Mouse (Mus musculus) ES-E14 (cell line): ENCODE measurements around the gene Haus6. TPM values are rescaled to one million over a fixed set of nuclear protein-coding genes. Genes with fewer than 3 reads are reported as not detected.
"Not testable (repeated sequence)": the region's sequence is repeated elsewhere in the genome, so short reads cannot be mapped to it uniquely, and the experiment has no call there.

ENCODE experiments used
- DNase-seq: peaks from one replicate; pipeline ENCODE4 v3.0.0-alpha.2; 2013; ENCODE audit warnings: low read depth, low spot score
- H3K27ac ChIP-seq: 2 replicates; pipeline ENCODE4 v1.5.1; 2012; ENCODE audit warnings: low read depth, mild to moderate bottlenecking, low read length, moderate library complexity, mixed read lengths; ENCODE audit not compliant: poor library complexity, insufficient read depth, severe bottlenecking
- H3K36me3 ChIP-seq: 2 replicates; pipeline ENCODE4 v1.6.1; 2012; ENCODE audit warnings: mild to moderate bottlenecking, low read length, moderate library complexity, mixed read lengths; ENCODE audit not compliant: control insufficient read depth, poor library complexity, insufficient read depth, severe bottlenecking
- H3K4me1 ChIP-seq, 2 experiments: fragments of 150-350 bp in 1 of 2; sonication (generic) in 1 of 2; 2 replicates each; pipeline ENCODE4 v1.6.1; 2012; ENCODE audit warnings: low read length in 2 of 2, mild to moderate bottlenecking in 1 of 2, mixed read lengths in 1 of 2; ENCODE audit not compliant: control insufficient read depth in 2 of 2, insufficient read depth in 2 of 2, poor library complexity in 1 of 2
- H3K4me3 ChIP-seq, 2 experiments: fragments of 150-350 bp in 1 of 2; sonication (generic) in 1 of 2; 2 replicates each; pipeline ENCODE4 v1.5.1; 2012; ENCODE audit warnings: low read length in 2 of 2, low read depth in 1 of 2, mild to moderate bottlenecking in 1 of 2, mixed read lengths in 1 of 2; ENCODE audit not compliant: insufficient read depth in 1 of 2, poor library complexity in 1 of 2, severe bottlenecking in 1 of 2
- H3K9ac ChIP-seq: 2 replicates; pipeline ENCODE4 v1.6.1; 2012; ENCODE audit warnings: low read depth, mild to moderate bottlenecking, low read length, mixed read lengths; ENCODE audit not compliant: poor library complexity, insufficient read depth, severe bottlenecking
- H3K9me3 ChIP-seq: fragments of 150-350 bp; sonication (generic); 2 replicates; pipeline ENCODE4 v1.6.1; 2012; ENCODE audit warnings: low read depth, mild to moderate bottlenecking, low read length; ENCODE audit not compliant: control insufficient read depth, insufficient read depth
- CHD2 ChIP-seq: IDR thresholded peaks from 2 replicates; pipeline ENCODE4 v1.6.1; 2014; ENCODE audit warnings: mild to moderate bottlenecking, low read depth, low read length, inconsistent platforms
- HCFC1 ChIP-seq: IDR thresholded peaks from 2 replicates; pipeline ENCODE4 v1.6.1; 2012; ENCODE audit warnings: low read length, inconsistent platforms, borderline replicate concordance; ENCODE audit not compliant: insufficient read depth
- MAFK ChIP-seq: IDR thresholded peaks from 2 replicates; pipeline ENCODE4 v1.6.1; 2014; ENCODE audit warnings: mild to moderate bottlenecking, low read depth, low read length, inconsistent platforms; ENCODE audit not compliant: insufficient read depth
- ZC3H11A ChIP-seq: IDR thresholded peaks from 2 replicates; pipeline ENCODE4 v1.6.1; 2012; ENCODE audit warnings: low read depth, mild to moderate bottlenecking, inconsistent platforms, low read length, borderline replicate concordance
- ZNF384 ChIP-seq: IDR thresholded peaks from 2 replicates; pipeline ENCODE4 v1.6.1; 2012; ENCODE audit warnings: low read depth, low read length, inconsistent platforms
- in situ Hi-C, 2 experiments: fragments of 600-800 bp; cut with MboI; formaldehyde crosslinking; loops; one replicate each; pipeline ENCODE4 v1.15.1; 2025; ENCODE audit warnings: low sequenced_read_pairs in 2 of 2, inconsistent platforms in 1 of 2; ENCODE audit not compliant: unreplicated experiment in 2 of 2
- total RNA-seq: library from RNA; depleted of rRNA; stranded (reverse); fragments of 300-350 nt; gene quantifications from 2 replicates; pipeline ENCODE4 v1.2.3, GENCODE M21; 2012; rRNA removed

The Haus6 gene
- total RNA-seq = 53.9 and 55.8 TPM in 2 replicates

DNA sequence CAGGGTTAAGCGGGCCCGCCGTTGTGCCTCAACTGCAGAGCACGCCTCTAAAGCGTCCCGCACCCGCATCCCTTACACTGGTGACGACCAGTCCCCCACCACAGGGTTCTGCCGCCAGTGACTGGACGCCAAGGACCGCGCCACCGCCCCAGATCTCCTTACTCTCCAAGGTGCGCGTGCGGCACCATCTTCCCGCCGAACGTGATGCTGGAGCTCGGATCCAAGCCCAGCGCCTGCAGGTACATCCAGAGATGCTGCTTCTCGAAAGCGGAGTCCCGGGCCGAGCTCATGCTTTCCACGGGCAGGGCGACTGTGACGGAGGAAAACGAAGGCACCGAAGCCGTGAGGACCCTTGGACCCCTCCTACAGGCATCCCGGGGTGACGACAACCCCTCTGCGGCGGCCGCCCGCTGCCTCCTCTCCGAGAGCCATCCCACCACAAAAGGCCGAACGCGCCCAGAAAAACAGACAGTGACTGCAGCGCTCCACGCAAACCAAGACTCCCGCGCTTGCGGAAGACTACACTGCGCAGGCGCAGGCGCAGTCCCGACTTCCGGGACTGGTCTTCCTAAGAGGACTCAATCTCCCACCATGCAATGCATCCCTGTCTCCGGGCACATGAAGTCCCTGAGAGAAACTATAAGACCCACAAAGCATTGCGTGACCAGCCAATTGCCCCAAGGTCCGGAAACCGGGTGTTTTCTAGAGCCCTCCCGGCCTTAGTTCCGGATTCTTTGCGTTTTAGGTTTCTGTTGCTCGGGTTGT lies at the start of gene Haus6:
Gene Haus6 (minus strand): TSS at position 532 of the 765 bp plus-strand sequence.
- Histone ChIP-seq H3K4me3 (peak within 1 kb of the TSS; percentile 79 to 98), H3K27ac (peak within 1 kb of the TSS; percentile 54), H3K9ac (peak within 1 kb of the TSS; percentile 98), H3K9me3 (no peaks in the 10 kb centered on the region), H3K36me3 (no peaks in the 10 kb centered on the region; the same call in 1 of the 2 replicates), H3K4me1 (peaks cover 2 to 4% of the 10 kb centered on the region in 2 experiments; a peak in 1 of 4 replicates)
- in situ Hi-C loops = no loop called here
- peak; percentile 96 for TF ChIP-seq HCFC1
- no peak for TF ChIP-seq ZNF384
- TF ChIP-seq MAFK = no peak
- TF ChIP-seq CHD2 = 0 out of 2 replicates have a peak, but pooled peaks have one; percentile 54
- no peak for TF ChIP-seq ZC3H11A
- DNase-seq = peak; percentile 94

DNA sequence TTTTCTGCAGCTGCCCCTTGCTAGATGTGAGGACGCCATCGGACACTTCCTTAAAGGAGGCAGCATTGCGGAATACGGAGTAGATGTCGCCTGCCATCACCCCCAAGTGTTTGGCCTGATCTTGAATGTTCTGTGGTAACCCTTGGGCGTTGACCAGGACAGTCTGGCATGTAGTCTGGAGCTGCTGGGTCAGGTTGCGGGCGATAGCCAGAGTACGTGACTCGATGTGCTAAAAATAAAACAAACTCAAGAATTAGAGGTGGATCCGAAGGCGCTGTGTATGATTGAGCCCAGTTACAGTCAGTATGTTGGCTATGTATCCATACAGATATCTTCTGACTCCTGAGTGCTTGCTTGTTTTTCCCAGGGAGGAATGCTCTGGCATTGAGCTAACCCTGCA lies 45.3 kb upstream of the Haus6 start:
- Histone ChIP-seq H3K36me3 (peaks cover 12% of the 10 kb centered on the region), H3K9ac (no peak overlapping the region), H3K4me1 (no peaks in the 10 kb centered on the region), H3K4me3 (no peak overlapping the region), H3K9me3 (no peaks in the 10 kb centered on the region), H3K27ac (no peak overlapping the region)
- TF ChIP-seq ZNF384 (no peak), CHD2 (no peak), HCFC1 (no peak), MAFK (no peak), ZC3H11A (no peak)
- DNase-seq = no peak
- in situ Hi-C loops = no loop called here

DNA sequence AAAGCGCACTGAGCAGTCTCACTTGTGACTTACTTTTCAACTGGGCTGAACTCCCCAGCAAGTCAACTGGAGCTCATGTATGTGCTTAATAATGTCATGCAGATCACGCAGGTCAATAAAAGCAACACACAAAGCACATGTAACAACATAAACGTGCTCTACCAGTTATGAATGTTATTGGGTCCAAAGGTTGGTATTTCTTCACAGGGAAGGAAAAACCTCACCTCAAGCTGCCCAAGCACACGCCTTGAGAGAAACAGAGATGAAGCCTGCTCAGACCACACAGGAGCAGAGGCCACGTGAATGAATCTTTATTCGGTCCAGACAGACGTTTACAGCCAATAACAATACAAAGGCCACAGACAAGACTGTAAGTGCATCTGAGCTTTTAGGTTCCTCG lies 44.6 kb upstream of the Haus6 start:
- H3K9me3 ChIP-seq, H3K27ac ChIP-seq, H3K4me3 ChIP-seq, in situ Hi-C loops, H3K4me1 ChIP-seq, H3K9ac ChIP-seq, DNase-seq, H3K36me3 ChIP-seq: not testable (repeated sequence)

DNA sequence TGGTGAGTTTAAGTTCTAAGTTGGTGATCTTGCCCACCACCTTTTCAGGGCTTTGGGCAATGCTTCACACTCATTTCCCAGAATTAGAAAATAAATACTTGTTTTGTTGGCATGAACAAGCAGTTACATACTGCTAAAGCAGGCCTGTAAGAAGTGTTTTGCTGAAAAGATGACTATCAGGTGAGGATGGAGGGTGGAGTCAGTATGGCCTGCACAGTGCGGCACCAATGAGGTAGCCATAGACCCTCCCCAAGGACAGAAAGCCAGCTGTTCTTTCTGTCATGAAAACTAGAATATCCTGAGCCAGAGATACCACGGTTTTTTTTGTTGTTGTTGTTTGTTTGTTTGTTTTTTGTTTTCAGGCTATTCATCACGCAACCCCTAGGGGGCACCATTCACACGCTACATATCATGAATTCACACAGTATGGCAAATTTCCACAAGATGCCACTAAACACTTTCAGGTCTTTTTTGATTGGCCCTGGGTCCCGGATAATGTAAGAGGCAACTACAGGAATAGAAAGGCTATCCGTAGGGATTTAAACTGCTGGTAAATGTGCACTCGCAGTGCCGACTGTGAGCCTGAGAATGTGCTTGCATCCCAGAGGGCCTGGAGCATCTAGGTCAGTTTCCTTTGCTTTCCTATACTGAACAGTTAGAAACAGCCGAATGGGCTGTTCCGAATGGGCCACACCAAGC lies 40.0 kb upstream of the Haus6 start:
- in situ Hi-C loops = no loop called here
- H3K36me3 ChIP-seq = no peaks in the 10 kb centered on the region
- H3K9me3 ChIP-seq = 0 out of 2 replicates have a peak, but pooled peaks cover under 1% of the 10 kb centered on the region
- no peak overlapping the region for H3K27ac ChIP-seq
- no peak for DNase-seq
- H3K9ac ChIP-seq = no peak overlapping the region
- H3K4me3 ChIP-seq = no peak overlapping the region
- H3K4me1 ChIP-seq = no peaks in the 10 kb centered on the region
- TF ChIP-seq HCFC1 (no peak), ZC3H11A (no peak)

DNA sequence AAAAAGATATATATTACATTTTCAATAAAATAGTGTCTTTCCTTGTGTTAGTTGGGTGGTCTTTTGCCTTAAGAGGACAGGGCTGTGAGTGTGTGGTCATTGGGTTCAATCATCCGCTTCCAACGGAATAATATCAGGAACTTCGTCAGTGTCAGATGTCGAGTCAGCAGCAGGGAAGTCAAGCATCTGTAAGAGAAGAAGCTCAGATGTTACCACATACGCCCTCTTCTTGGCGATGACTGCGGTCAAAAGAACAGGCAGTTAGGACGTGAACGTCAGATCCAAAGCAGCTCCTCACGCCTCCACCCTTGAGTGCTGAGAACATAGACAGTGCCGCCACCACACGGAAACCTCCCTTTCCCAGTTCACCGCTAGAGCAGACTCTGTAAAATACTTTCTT lies 36.5 kb upstream of the Haus6 start:
- H3K4me1 ChIP-seq, H3K27ac ChIP-seq, H3K9me3 ChIP-seq, H3K4me3 ChIP-seq, H3K9ac ChIP-seq, in situ Hi-C loops, DNase-seq, H3K36me3 ChIP-seq: not testable (repeated sequence)

DNA sequence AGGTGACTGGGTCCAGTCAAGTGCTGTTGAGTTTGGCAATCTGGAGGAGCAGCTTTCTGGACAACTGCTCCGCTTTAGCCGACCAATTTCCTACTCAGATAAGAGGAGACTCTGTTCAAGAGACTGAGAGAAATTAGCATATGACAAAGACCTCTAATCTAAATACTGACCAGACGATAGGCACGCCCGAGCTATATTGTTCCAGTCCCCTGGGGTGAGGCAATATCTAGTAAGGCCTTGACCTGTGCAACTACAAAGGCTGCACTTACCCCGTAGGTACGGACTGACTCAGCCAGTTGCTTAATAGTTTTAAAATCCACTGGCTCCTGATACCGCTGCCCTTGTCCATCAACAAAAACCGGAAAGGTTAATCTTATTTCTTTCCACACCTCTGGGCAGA lies 25.7 kb upstream of the Haus6 start:
- not testable (repeated sequence) for H3K27ac ChIP-seq

DNA sequence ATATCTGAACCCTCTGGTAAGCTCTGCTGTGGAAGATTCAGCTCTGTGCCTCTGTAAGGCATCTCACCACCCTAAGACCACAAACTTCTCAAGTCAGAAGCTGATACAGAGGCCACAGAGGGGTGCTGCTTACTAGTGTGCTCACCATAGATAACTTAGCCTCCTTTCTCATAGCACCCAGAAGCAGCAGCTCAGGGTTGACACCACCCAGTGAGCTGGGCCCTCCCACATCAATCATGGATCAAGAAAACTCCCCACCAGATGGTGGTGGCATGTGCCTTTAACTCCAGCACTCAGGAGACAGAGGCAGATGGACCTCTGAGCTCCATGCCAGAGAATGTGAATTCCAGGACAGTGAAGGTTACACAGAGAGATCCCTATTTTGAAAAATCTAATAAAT lies 23.0 kb upstream of the Haus6 start:
- DNase-seq, H3K9ac ChIP-seq, H3K36me3 ChIP-seq, in situ Hi-C loops, H3K9me3 ChIP-seq, H3K4me3 ChIP-seq, H3K4me1 ChIP-seq, H3K27ac ChIP-seq: not testable (repeated sequence)

More for the DNA sequence above, 25.7 kb upstream of the Haus6 start:
- DNase-seq, H3K9ac ChIP-seq, H3K4me3 ChIP-seq, H3K9me3 ChIP-seq, H3K4me1 ChIP-seq, in situ Hi-C loops, H3K36me3 ChIP-seq: not testable (repeated sequence)
